Mouse (Mus musculus) heart, adult 8-10 months (tissue): ENCODE measurements at regions not wholly inside any gene's neighbourhood (a gene's known extent, or its start where the extent isn't known, plus 50 kb on each side); places are given as distances from the start of the nearest gene placed in this dataset.
"Not testable (repeated sequence)": the region's sequence is repeated elsewhere in the genome, so short reads cannot be mapped to it uniquely, and the experiment has no call there.

Experiments used
- DNase-seq: peaks from one replicate; pipeline ENCODE4 v3.0.0; 2022; ENCODE audit warnings: low spot score

- DNase-seq: no peak
Measured at GRCm38 (mm10) chr14:9492228-9492627, 826.2 kb upstream of the 4930452B06Rik start.

GRCm38 (mm10) chr14:9488585-9488984 lies 822.5 kb upstream of the 4930452B06Rik start:
- DNase-seq: no peak

DNA sequence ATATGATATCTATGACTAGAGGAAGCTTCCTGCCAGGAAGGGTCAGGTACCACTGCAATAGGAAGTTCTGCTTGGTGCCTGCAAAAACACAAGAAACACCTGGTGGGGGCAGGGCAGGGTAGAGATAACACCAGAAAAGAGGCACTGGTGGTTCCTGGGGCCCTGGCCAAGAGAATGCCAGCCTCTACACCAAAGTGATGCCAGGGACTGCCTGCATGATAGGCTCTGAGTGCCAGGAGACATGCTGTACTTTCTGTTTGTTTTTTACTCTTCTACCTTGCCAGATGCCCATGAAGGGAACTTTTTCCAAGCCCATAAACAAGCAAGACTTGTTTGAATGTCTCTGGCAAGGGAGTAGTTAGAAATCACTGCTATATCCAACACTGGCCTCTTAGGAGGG lies 812.9 kb upstream of the 4930452B06Rik start:
- DNase-seq: peak; percentile 8

GRCm38 (mm10) chr14:9475169-9475568 lies 809.1 kb upstream of the 4930452B06Rik start:
- DNase-seq: peak; percentile 19

DNA sequence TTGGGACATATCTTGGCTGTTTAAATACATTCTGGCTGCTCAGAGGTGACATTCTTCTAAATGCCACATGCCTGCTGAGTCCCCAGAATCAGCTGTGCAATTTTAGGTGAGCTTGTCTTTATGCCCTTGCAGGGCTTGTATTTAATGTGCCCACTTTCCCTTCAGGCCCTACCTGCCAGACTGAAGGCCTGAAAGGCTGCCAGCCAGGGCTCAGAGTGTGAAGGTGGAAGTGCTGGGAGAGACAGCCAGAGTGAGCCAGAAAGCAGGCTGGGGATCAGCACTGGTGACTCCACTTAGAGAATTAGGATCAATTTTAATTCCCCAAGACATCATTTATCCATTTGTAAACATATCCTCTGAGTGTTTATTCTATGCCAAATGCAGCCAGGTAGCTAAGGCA lies 803.6 kb upstream of the 4930452B06Rik start:
- DNase-seq: no peak

- DNase-seq: no peak
Measured at GRCm38 (mm10) chr14:9468654-9469053, 802.6 kb upstream of the 4930452B06Rik start.

DNA sequence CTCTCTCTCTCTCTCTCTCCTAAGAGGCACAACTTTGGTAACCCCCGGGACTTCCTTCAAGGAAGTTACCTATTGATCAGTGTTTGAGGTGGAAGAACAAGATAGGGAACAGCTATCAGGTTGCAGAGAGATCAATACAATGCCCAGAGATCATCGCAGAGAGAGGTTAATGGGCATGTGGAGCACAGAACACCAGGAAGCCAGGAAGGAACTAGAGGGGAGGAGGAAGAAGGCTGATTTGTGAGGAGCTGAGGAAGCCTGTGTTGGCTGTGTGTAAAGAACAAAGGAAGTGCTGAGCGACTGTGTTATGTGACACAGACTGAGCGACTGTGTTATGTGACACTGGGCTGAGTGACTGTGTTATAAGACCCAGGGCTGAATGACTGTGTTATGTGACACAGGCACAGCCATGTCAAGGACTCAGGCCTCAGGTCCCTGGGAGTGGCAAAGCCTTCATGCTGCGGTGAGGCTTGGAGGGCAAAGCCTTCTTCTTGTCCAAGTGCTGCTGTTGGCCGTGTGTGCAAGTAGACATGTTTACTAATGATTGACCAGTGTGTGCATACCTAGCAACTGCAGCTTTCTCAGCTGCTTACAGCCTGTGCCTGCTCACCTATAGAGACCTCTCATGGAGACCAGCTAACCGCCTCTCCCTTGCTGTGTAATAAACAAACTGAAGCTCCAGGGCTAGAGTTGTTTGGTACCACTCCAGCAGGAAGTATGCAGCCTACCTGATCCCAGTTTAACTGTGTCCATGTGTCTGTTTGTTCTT lies 801.8 kb upstream of the 4930452B06Rik start:
- no peak for DNase-seq

DNA sequence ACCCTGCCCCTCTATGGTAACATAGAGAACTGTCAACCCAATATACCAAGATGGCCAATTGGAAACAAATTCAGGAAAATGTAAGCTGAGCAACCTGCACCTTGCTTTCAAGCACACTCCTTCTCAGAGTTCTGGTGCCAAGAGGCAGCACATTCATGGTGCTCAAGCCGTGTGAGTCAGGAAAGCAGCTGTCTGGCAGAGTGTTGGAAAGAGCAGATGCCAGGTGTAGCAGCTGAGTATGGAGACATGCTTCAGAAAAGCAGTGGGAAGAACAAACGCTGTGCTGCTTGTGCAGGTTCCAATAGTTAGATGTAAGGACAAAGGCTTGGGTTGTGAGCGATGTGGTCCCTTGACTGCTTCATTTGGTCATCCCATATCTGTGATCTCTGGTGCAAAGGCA lies 794.0 kb upstream of the 4930452B06Rik start:
- no peak for DNase-seq

GRCm38 (mm10) chr14:9458856-9459255 lies 792.8 kb upstream of the 4930452B06Rik start:
- no peak for DNase-seq

DNA sequence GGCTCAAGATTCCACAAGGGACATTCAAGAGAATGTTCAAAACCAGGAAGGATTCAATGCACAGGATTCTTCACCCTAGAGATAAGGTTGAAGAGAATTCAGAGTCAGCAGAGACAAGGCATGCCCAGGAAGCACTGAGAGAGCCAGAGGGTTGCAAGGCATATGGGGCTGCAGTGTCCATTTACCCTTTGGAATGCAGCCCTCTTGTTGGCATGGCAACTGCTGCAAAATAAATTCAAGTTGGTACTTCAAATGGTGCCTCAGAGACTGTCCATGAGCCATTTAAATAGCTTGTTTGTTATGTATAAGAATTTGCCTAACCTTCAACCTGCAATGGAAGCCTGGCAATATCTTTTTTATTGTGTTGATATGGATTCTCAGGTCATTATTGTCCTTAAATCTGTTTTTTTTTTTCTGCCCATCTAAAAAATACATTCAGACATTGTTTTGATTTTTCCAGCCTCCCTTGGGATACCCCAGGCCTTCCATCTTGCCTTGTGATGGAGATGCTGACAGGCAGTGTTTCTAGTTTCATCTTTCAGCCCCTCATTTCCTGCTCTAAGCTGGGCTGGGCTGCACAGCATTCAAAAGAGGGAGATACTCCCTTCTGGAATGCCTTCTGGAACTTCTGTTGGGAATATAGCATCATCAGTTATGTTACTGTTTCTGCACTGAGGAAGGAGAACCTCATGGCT lies 791.9 kb upstream of the 4930452B06Rik start:
- no peak for DNase-seq

- DNase-seq: no peak
Measured at GRCm38 (mm10) chr14:9455986-9456385, 789.9 kb upstream of the 4930452B06Rik start.

DNA sequence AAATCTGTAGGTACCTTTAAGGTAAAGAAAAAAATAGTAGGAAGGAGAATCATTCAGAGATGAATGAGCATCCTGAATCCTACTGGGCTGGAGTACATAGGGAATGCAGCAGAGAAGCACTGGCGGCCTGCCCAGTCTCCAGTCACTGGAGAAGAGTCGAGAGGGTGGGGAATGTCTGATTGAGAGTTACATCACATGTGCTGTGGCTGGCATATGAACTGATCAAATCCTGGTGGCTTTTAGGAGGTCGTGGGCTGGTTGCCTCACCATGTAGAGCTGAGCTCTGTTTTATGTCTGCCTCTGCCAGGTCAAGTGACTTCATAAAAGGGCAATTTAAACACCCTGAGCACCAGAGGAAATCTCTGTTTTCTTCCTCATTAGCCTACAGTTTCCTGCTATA lies 783.9 kb upstream of the 4930452B06Rik start:
- no peak for DNase-seq

DNA sequence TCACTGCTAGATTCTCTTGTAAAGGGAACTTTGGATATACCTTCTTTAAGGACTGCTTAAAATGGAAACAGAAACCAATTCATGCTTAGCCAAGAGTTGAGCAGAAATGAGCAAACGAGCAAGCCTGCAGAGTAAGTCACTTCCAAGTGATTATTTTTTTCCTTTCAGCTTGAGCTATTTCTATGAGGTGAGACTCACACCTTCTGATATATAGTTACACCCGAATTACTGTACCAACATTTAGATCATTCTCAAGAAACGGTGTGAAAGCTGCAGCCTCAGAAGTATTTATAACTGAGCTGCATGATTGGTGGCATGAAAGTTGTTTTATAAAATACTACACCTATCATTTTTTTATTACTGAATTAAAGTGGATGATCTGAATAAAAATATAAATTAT lies 771.9 kb upstream of the 4930452B06Rik start:
- no peak for DNase-seq

DNA sequence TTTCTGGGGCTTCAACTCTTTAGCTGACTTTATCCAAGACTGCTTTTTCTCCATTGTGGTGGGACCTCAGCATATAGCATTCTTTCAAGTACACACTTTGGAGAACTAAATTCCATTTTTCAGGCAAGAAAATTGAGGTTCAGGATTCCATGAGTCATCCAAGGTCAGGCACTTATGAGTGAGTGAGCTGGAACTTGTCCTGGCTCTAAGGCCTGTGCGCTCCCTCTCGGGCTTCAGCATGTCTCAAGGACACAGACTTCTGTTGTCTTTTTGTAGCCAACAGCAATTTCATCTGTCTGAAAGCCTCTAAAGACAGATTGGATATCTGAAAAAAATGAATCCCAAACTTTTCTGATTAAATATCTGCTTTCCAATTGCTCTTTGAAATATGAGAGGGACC lies 769.1 kb upstream of the 4930452B06Rik start:
- DNase-seq: no peak

DNA sequence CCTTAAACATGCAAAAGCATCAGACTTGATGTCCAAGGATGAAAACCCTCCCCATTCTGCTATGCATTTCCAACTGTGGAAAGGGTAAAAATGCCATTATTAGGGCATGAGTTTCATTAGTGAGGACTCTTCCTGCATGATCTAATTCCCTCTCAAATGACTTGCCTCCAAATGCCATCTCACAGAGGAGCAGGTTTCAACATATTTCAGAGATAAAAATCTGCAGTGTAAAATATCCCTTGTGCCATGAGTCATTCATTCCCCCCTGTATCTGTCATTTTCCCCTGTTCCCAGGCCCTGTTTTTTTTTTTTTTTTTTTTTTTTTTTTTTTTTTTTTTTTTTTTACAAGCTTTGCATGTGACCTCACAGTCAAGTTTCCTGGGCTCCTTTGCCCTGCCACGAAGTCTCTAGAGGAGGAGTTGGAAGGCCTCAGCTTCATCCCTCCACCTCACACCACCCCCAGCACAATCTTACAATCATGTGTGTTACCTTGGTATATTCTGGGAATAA lies 767.1 kb upstream of the 4930452B06Rik start:
- DNase-seq: no peak

- no peak for DNase-seq
Measured at GRCm38 (mm10) chr14:9431798-9432197, 765.8 kb upstream of the 4930452B06Rik start.

GRCm38 (mm10) chr14:9411822-9412403 lies 745.9 kb upstream of the 4930452B06Rik start:
- peak; percentile 18 for DNase-seq

DNA sequence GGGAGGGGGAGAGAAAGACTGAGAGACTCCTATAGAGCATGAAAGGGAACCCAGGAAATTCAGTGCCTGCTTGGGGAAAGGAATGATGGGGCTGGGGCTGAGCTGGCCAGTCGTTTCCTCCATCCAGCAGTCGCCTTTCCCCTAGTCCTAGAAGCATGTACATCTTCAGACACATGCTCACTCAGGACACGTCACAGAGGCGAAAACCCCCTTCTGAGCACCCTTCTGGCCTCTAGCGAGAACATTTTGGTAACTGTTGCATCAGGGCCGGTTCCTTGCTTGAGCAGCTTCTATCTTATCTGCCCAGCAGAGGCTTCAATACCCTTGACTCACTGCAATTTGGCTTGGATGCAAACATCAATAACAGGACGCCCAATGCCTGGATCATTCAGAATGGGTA lies 737.6 kb upstream of the 4930452B06Rik start:
- no peak for DNase-seq

GRCm38 (mm10) chr14:9400861-9401260 lies 734.8 kb upstream of the 4930452B06Rik start:
- DNase-seq: no peak

- DNase-seq: peak; percentile 80
Measured at GRCm38 (mm10) chr14:9393271-9393771, 727.3 kb upstream of the 4930452B06Rik start.

- DNase-seq: not testable (repeated sequence)
Measured at GRCm38 (mm10) chr14:9389878-9390536, 724.0 kb upstream of the 4930452B06Rik start.

GRCm38 (mm10) chr14:9389180-9389579 lies 723.1 kb upstream of the 4930452B06Rik start:
- DNase-seq: no peak
